Mouse (Mus musculus) lung, postnatal 0 days (tissue): ENCODE measurements around the gene Otogl. TPM values are rescaled to one million over a fixed set of nuclear protein-coding genes. Genes with fewer than 3 reads are reported as not detected.
A peak's percentile ranks its signal among the peaks of the same experiment; 100 is the strongest.

Source experiments
- ATAC-seq: fragments of 200-750 bp; cut with Nextera tagmentation; 2 replicates; pipeline ENCODE4 v1.8.0; 2017; ENCODE audit warnings: moderate library complexity
- DNase-seq: peaks from one replicate; pipeline ENCODE4 v3.0.0-alpha.2; 2016; ENCODE audit warnings: low spot score
- H3K27ac ChIP-seq: fragments of 300-500 bp; sonication (generic); 2 replicates; pipeline ENCODE4 v1.5.1; 2014; ENCODE audit warnings: antibody characterized with exemption, mild to moderate bottlenecking, low read length, mixed read lengths
- H3K27me3 ChIP-seq: fragments of 300-500 bp; sonication (generic); replicated peaks from 2 replicates; pipeline ENCODE4 v1.6.1; 2014; ENCODE audit warnings: low read length, mixed read lengths; ENCODE audit not compliant: insufficient read depth
- H3K36me3 ChIP-seq: fragments of 300-500 bp; sonication (generic); 2 replicates; pipeline ENCODE4 v1.6.1; 2014; ENCODE audit warnings: low read length, mixed read lengths; ENCODE audit not compliant: insufficient read depth
- H3K4me1 ChIP-seq: fragments of 300-500 bp; sonication (generic); 2 replicates; pipeline ENCODE4 v1.6.1; 2014; ENCODE audit warnings: antibody characterized with exemption, low read depth, low read length, mixed read lengths; ENCODE audit not compliant: insufficient read depth
- H3K4me2 ChIP-seq: fragments of 300-500 bp; sonication (generic); replicated peaks from 2 replicates; pipeline ENCODE4 v1.6.1; 2014; ENCODE audit warnings: low read depth, mild to moderate bottlenecking, low read length, moderate library complexity, mixed read lengths
- H3K4me3 ChIP-seq: fragments of 300-500 bp; sonication (generic); 2 replicates; pipeline ENCODE4 v1.5.1; 2014; ENCODE audit warnings: low read depth, low read length
- H3K9ac ChIP-seq: fragments of 300-500 bp; sonication (generic); replicated peaks from 2 replicates; pipeline ENCODE4 v1.6.1; 2014; ENCODE audit warnings: low read depth, mild to moderate bottlenecking
- H3K9me3 ChIP-seq: fragments of 300-500 bp; sonication (generic); 2 replicates; pipeline ENCODE4 v1.6.1; 2016; ENCODE audit warnings: low read length, mixed read lengths
- CTCF ChIP-seq: IDR thresholded peaks from 2 replicates; pipeline ENCODE4 v1.5.1; 2016; ENCODE audit warnings: antibody characterized with exemption, mild to moderate bottlenecking
- EP300 ChIP-seq: IDR thresholded peaks from 2 replicates; pipeline ENCODE4 v1.6.1; 2016; ENCODE audit warnings: antibody characterized with exemption, mild to moderate bottlenecking, control low read depth
- WGBS: fragments of 180-500 bp; shearing (Covaris S2); extraction: QIAGEN DNeasy Blood & Tissue Kit; methylation state at CpG from one replicate; pipeline ENCODE4 v1.1.7; 2014; 5-methylcytosine and 5-hydroxymethylcytosine counted together
- polyA plus RNA-seq: library from polyadenylated mRNA; unstranded; fragments of >200 nt; fragmentation: Nextera tagmentation; extraction: Ambion mirVana; gene quantifications from 2 replicates; pipeline ENCODE4 v1.2.1, GENCODE M21; 2015

Gene Otogl
- polyA plus RNA-seq, 1 experiment from 2014 or later, result 0.01 TPM

DNA sequence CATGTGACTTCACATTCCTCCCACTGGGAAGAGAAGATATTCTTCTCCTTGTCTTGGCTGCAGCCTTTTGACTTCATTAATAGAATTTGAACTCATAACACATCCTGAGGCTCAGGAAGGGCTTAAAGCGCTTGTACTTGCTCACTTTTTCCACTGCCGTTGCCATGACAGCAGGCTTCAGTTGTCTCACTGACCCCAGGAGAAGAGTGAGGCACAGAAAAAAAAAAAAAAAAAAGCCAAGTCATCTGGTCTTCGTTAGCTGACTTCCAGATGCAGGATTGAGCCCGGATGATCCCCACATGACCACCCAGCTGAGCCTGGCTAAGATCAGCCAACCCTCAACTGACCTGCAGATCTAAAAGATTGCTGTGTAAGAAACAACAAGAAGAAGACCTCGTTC, 34.4 kb upstream of the Otogl start:
- ATAC-seq (no peak), DNase-seq (no peak)
- Histone ChIP-seq H3K27me3 (no peaks in the 10 kb centered on the region), H3K4me2 (no peak overlapping the region), H3K27ac (no peak overlapping the region), H3K9me3 (no peaks in the 10 kb centered on the region), H3K36me3 (no peaks in the 10 kb centered on the region), H3K4me1 (no peaks in the 10 kb centered on the region), H3K9ac (no peak overlapping the region), H3K4me3 (no peak overlapping the region)
- WGBS, result 53% methylated on average over 5 of the region's 5 CpGs
- TF ChIP-seq EP300 (no peak), CTCF (no peak)

DNA sequence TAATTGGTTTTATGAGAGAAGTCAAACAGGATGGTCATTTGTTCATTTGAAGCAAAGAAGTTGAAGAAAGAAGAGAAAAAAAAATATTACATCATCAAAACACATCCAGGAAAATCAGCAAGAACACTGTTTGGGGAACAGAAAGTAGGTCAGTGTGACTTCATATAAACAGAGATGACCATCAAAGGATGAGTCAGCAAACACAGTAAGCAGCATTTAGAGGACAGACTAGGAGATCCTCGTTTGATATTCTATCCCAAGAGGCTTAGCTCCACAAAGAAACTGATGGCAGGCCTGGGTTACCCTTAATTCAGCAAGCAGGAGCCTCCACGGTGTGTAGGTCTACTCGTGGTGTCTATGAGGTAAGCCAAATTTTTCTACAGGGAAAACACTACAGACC, 31.9 kb upstream of the Otogl start:
- no peak overlapping the region for H3K4me3 ChIP-seq
- 64% methylated on average over 3 of the region's 3 CpGs for WGBS

GRCm38 (mm10) chr10:107941188-107941900, 29.4 kb upstream of the Otogl start:
- no peak overlapping the region for H3K4me3 ChIP-seq
- no peak overlapping the region for H3K4me2 ChIP-seq
- 82% methylated on average over 4 of the region's 4 CpGs for WGBS
- H3K27ac ChIP-seq, result no peak overlapping the region
- no peak for TF ChIP-seq EP300
- no peak for TF ChIP-seq CTCF
- no peaks in the 10 kb centered on the region for H3K27me3 ChIP-seq
- no peak for DNase-seq
- H3K4me1 ChIP-seq, result no peaks in the 10 kb centered on the region
- no peak overlapping the region for H3K9ac ChIP-seq
- no peaks in the 10 kb centered on the region for H3K36me3 ChIP-seq
- H3K9me3 ChIP-seq, result no peaks in the 10 kb centered on the region
- ATAC-seq, result no peak

More for the DNA sequence above, 31.9 kb upstream of the Otogl start:
- no peaks in the 10 kb centered on the region for H3K27me3 ChIP-seq
- no peak overlapping the region for H3K27ac ChIP-seq
- no peak overlapping the region for H3K9ac ChIP-seq
- DNase-seq (peak; percentile 32), ATAC-seq (no peak)
- H3K9me3 ChIP-seq, result no peaks in the 10 kb centered on the region
- no peaks in the 10 kb centered on the region for H3K36me3 ChIP-seq
- H3K4me2 ChIP-seq, result no peak overlapping the region
- no peak for TF ChIP-seq EP300
- no peak for TF ChIP-seq CTCF
- no peaks in the 10 kb centered on the region for H3K4me1 ChIP-seq

DNA sequence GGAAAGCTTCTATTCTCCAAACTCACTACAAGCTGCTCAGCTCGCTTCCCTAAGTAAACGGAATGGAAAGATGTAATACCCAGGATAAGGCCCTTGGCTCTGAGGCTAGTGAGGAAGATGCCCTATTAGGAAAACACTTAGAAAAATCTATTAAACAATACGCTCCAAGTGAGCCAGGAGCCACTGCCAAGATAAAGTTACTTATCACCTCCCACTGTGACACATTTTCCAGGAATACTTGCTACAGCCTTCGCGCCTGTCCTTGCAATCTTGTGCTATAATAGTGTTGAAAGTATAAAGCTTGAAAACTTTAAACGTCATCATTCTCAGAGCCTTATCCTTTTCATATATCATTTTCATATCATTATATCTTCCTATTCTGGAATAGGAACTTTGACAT, 28.4 kb upstream of the Otogl start:
- H3K27ac ChIP-seq, result no peak overlapping the region

DNA sequence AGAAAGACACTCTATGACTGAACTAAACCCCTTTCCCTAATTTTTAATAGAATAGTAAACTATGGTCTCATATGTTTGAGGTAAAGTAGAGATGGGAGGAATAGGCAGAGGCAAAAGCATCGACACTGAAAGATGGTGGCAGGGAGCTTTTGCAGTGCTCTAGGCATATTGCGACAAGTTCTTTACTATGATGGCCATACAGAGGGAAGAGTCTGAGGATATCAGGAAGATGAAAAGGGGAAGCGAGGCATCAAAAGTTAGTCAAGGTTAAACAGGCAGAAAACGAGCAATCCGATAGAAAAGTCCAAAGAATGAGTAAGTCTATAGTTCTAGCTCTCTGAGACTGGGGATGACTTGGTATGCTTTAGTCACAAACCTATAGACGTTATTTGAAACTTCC, 27.9 kb upstream of the Otogl start:
- DNase-seq, result no peak
- no peak overlapping the region for H3K4me2 ChIP-seq
- no peaks in the 10 kb centered on the region for H3K27me3 ChIP-seq
- H3K27ac ChIP-seq, result no peak overlapping the region
- WGBS, result 88% methylated on average over 6 of the region's 6 CpGs
- H3K4me1 ChIP-seq, result no peaks in the 10 kb centered on the region
- no peak for ATAC-seq
- H3K4me3 ChIP-seq, result no peak overlapping the region
- no peaks in the 10 kb centered on the region for H3K9me3 ChIP-seq
- TF ChIP-seq EP300, result no peak
- no peak for TF ChIP-seq CTCF
- H3K9ac ChIP-seq, result no peak overlapping the region
- H3K36me3 ChIP-seq, result no peaks in the 10 kb centered on the region

More for the DNA sequence above, 28.4 kb upstream of the Otogl start:
- Histone ChIP-seq H3K27me3 (no peaks in the 10 kb centered on the region), H3K4me2 (no peak overlapping the region), H3K4me1 (no peaks in the 10 kb centered on the region), H3K9me3 (no peaks in the 10 kb centered on the region), H3K9ac (no peak overlapping the region), H3K36me3 (no peaks in the 10 kb centered on the region), H3K4me3 (no peak overlapping the region)
- no peak for ATAC-seq
- DNase-seq, result no peak
- TF ChIP-seq CTCF, result no peak
- no peak for TF ChIP-seq EP300
- WGBS, result 54% methylated on average over 6 of the region's 6 CpGs

DNA sequence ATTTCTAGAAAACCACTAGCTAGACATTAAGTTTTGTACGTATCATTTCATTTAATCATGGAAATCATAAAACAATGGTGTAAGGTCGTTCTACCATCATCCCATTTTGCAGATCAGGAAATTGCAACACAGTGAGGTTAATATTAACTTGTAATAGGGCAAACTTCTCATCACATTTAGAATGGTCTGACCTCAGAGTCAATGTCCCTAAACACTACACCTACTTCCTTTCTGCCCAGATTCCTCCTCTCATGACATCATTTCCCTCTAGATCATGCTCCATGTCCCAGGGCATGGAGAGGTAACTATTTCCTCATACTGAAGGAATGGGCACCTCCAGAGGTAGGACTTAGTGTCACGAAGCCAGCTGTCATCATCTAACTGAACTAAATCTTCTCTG, 22.1 kb upstream of the Otogl start:
- Histone ChIP-seq H3K27ac (no peak overlapping the region), H3K4me2 (no peak overlapping the region), H3K4me3 (no peak overlapping the region), H3K9ac (no peak overlapping the region), H3K9me3 (no peaks in the 10 kb centered on the region), H3K4me1 (no peaks in the 10 kb centered on the region), H3K27me3 (no peaks in the 10 kb centered on the region), H3K36me3 (no peaks in the 10 kb centered on the region)
- no peak for TF ChIP-seq EP300
- no peak for TF ChIP-seq CTCF
- 80% methylated on average over 3 of the region's 3 CpGs for WGBS
- ATAC-seq, result no peak
- DNase-seq, result no peak
